Mouse (Mus musculus) G1E (cell line): ENCODE measurements at regions not wholly inside any gene's neighbourhood (a gene's known extent, or its start where the extent isn't known, plus 50 kb on each side); places are given as distances from the start of the nearest gene placed in this dataset.

Experiments
- CTCF ChIP-seq: IDR thresholded peaks from 2 replicates; pipeline ENCODE4 v1.5.1; 2012; ENCODE audit warnings: low read depth, low read length, inconsistent platforms, mixed read lengths
- GATA1 ChIP-seq: IDR thresholded peaks from 2 replicates; pipeline ENCODE4 v1.6.1; 2012; ENCODE audit warnings: borderline replicate concordance, low read length, inconsistent platforms, mixed read lengths
- GATA2 ChIP-seq: IDR thresholded peaks from 2 replicates; pipeline ENCODE4 v1.6.1; 2012; ENCODE audit warnings: low read depth, low read length, inconsistent platforms, borderline replicate concordance
- TAL1 ChIP-seq: conservative IDR thresholded peaks from 2 replicates; pipeline ENCODE4 v1.6.1; 2012; ENCODE audit warnings: low read depth, low read length, inconsistent platforms, mixed read lengths

- no peak for TF ChIP-seq CTCF
- no peak for TF ChIP-seq GATA1
- TF ChIP-seq GATA2, result no peak
- no peak for TF ChIP-seq TAL1
Measured at GRCm38 (mm10) chr7:73238486-73238885, 136.8 kb upstream of the Rgma start.
